Mouse (Mus musculus) fibroblast of lung, adult 2 months (primary cell): ENCODE data around the gene Desi2.
"Not testable (repeated sequence)": the region's sequence is repeated elsewhere in the genome, so short reads cannot be mapped to it uniquely, and the experiment has no call there.

Source experiments
- DNase-seq: peaks from one replicate; pipeline ENCODE4 v3.0.0-alpha.2; 2011; ENCODE audit warnings: low read depth

The Desi2 gene

DNA sequence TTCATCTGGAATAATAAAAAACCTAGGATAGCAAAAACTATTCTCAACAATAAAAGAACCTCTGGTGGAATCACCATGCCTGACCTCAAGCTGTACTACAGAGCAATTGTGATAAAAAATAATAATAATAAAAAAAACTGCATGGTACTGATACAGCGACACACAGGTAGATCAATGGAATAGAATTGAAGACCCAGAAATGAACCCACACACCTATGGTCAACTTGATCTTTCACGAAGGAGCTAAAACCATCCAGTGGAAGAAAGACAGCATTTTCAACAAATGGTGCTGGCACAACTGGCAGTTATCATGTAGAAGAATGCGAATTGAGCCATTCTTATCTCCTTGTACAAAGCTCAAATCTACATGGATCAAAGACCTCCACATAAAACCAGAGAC, 78.2 kb downstream of the Desi2 start:
- not testable (repeated sequence) for DNase-seq

DNA sequence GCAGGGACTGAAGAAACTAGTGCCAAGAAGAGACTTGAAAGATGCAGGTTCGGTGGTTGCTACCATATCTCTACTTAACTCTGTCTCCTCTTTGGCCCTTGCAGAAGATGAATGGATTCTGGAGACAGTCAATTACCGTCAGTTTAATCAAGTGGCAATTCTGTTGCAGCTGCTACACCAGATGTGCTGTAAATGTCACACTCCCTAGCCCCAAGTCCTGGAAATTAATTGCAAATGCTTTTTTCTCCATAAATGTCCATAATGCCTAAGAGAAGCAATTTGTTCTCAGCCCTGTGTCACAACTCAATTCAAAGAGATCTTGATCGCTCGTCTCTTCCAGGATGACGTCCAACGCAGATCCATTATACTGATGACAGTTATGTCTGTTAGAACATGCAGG, 83.4 kb downstream of the Desi2 start:
- no peak for DNase-seq

DNA sequence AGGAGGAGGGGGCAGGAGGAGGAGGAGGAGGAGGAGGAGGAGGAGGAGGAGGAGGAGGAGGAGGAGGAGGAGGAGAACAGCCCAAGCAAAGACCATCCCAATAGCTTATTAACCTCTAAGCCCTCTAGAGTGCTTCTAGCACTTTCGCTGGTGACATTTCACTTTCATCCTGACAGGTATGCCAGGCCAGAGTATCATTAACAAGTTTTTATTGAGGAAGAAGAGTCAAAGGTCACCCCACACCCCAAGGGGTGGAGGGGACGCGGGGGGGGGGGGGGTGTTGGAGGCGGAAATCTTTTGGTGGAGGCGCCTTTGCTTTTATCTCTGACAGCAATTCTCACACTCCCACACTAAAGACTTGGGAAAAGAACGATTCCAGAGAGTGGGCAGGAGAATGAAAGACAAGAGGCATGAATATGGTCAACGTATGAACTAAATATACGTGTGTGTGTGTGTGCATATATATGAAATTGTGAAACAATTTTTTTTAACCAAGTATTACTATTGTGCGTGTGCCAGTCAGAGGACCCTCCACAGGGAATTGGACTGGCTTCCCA, 88.0 kb downstream of the Desi2 start:
- no peak for DNase-seq

DNA sequence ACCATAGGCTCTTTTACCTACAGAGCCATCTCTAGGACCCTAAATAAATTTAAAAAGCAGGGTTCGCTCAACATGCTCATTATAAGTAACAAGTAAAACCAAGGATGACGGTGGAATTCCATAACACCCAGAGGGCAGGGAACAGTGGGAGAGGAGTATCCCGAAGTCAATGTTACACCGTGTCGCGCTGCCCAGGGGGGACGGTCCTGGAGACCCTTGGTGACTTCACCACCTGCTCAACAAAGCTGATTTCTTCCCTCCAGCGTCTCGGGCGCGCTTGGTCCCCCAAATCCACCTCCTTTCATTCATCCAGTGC, 88.5 kb downstream of the Desi2 start:
- no peak for DNase-seq

DNA sequence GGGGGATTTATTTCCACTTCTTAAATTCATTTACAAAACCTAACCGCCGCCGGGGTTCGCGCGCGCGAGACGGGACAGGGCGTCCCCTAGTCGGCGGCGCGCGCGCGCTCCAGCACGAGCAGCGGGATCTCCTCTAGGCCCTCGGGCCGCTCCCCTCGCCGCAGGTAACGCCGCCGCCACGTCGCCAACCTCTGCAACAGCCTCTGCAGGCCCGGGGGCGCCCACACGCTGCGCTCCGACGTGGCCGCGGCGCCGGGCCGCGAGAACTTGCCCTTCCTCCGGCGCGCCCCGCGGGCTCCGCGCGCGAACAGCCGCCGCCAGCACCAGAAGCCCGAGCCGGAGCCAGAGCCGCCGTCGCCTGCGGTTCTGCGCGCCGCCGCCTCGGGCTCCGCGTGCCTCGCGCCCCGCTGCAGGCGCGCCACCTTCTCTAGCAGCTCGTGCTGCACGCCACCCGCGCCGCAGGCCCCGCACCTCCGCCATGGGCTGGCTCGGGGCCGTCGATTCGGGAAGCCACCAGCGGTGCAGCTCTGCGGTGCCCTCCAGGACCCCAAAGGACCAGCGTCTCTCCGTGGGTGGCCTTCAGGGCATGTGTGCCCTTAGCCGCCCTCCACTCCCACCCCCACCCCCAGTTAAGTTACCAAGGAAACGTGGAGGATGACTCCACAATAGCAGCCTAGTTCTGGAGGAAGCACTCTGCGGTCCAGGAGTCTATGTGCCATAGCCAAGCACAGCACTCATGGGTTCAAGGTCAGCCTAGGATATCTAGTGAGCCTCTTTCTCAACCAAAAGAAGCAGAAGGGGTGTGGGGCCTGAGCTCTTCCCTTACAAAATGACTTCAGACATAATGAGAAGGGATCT, 89.1 kb downstream of the Desi2 start:
- no peak for DNase-seq

DNA sequence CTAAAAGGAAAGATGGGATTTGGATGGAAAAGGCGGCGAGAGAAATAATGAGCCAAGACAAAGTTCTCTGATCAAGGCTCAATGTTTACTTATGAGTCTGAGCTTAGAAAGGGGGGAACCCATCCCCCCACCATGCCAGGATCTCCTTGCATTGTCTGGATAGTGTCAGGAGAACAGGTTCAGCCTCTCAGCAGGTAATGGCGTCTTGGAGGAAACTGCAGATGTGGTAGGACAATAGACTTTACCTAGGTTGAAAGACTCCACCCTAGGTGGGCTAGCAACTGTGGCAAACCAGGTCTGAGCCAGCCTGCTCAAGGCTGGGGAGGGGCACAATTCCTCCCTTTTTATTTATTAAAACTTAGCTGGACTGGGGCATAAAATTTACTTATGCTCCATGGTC, 96.1 kb downstream of the Desi2 start:
- DNase-seq, result not testable (repeated sequence)

DNA sequence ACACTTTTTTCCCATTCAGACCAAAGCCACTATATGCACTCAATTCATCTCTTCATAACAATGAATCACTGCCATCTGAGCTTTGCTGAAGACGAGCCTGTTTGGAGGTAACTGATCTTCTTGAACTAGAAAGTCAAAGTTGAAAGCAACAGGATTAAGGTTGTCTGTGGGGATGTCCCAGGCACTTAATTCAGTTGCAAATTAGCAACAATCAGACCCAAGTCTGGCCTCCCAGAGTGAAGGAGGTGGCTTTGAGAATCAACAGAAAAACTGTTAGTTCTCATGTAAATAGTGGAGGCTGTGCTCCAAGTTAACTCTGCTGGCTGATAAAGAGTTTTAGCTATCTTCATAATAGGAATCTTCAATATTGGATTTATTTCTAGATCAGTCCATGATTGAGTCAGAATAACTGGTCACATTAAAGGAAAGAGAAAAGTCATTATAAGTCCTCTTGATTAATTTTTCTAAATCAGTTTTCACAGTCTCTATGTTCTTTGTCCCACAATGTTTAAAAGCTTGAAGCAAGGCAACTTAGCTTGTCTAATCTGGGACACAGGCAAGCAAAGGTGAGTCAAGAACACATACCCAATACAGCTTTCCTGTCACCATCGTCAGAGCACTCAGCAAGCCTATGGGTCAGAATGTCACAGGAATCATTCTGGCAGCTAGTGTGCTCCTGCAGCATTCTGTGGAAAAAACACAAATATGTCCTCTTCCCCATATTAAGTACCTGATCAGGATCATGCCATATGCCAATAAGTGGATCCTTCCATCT, 96.9 kb downstream of the Desi2 start:
- DNase-seq, result no peak

DNA sequence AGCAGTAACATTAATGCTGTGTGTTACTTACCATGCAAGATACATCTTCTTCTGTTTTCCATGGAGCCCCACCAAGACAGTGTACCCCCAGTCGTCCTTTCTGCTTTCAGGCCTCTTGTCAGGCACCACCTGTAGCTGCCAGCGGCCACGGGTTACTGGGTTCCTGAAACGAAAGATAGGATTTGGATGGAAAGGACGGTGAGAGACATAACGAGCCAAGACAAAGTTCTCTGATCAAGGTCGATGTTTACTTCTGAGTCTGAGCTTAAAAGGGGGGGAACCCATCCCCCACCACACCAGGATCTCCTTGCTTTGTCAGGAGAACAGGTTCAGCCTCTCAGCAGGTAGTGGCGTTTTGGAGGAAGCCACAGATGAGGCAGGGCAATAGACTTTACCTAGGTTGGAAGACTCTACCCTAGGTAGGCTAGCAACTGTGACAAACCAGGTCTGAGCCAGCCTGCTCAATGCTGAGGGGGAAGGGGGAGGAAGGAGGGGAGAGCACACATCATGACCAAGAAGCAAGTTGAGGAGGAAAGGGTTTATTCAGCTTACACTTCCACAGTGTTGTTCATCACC, 100.5 kb downstream of the Desi2 start:
- DNase-seq, result no peak

DNA sequence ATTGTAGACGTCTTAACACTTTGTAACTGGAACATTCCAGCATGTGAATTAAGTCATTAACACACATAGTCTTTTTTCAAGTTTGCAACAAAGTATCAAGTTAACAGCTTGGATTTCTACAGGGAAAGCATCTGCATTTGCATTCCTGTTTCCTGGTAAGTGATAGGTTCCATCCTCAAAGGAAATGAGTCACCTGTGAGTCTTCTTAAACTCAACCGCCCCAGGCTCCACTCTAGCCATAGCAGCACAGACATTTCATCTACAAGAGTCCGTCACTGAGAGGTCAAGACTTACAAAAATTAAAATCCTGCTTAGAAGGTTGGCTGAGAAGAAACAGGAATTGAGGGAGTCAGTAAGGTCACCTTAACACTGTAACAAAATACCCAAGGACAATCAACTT, 104.5 kb downstream of the Desi2 start:
- no peak for DNase-seq

DNA sequence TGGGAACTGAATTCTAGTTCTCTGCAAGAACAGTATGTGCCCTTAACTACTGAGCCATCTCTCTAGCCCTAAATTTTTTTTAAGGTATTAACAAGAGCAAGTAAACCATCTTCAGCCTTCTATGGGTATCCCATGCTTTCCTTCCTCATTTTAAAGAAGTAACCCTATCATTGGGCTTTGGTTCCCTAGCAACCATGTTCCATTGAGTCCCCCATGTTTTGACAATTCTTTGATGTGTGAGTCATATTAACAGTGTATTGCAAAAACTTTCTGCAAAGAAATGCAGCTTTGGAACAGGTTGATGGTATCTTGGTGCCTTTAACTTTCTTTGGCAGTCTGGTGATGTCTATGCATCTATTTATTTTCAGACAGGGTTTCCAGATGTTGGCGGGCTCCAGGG, 106.8 kb downstream of the Desi2 start:
- DNase-seq, result no peak

DNA sequence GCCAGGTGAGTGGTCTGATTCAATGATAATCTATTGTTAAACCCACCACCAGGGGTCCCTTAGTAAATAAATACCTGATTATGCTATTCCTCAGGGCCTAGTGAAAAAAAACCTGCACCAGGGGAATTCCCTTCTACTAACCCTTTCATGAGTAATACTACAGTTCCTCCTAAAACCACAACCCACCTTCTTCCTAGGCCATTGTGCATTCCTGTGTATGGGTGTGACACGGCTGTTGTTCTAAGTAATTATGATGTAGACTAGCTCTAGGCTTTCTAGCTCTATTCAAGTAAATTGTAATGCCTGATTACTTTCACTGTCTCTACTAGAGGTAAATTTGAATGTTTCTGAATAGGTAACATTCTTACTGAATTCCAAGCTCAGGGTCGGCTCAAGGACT, 114.0 kb downstream of the Desi2 start:
- not testable (repeated sequence) for DNase-seq

DNA sequence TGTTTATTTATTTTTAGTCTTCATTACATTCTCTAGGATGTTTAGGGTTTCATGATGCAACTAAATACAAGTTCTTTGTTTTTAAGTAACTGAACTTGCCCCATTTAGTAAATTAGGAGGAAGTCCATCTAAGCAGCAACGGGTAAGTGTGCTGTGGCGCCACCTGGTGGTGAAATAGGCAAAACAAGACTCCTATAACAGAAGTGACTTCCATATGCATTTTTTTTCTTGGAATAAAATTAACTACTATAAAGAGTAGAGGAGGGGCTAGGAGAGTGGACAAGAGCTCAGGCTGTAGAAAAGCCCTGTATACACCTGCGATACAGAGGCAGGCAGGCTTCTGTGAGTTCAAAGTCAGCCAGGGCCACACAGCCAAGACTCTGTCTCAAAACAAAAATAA, 116.2 kb downstream of the Desi2 start:
- no peak for DNase-seq
